Mouse (Mus musculus) cerebellum, postnatal 4 days (tissue): ENCODE data around the gene Arhgap15.

Experiments used
- DNase-seq, 2 experiments: peaks; one replicate each; pipeline ENCODE4 v3.0.0; 2022; ENCODE audit warnings: low spot score in 2 of 2, mixed read lengths in 1 of 2

The Arhgap15 gene

DNA sequence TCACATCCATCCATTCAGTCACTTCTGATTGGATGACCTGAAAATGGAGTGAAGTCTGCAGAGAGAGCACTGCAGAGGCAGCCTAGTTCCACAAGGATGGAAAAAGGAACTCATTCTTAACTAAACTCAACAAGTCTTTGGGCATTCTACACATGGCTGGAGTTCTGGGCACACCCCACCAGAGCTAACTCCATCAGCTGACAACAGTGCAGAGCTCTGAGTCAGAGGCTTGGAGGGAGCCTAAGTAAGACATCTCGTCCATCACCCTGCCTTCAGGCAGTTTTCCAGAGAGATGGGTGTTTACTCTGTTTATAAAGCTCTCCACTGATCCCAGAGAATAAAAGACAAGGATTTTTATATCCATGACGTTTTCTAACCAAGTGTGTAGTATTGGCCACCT is 696.3 kb downstream of the Arhgap15 start:
- DNase-seq: no peak
